Mouse (Mus musculus) B cell, adult (primary cell): Measurements from ENCODE around the gene Ptpru. TPM values are rescaled to one million over a fixed set of nuclear protein-coding genes. Genes with fewer than 3 reads are reported as not detected.

Experiments used
- total RNA-seq: library from RNA; stranded (reverse); gene quantifications from 4 replicates; pipeline ENCODE4 v1.2.4, GENCODE M21; 2023; ENCODE audit not compliant: inconsistent age

The Ptpru gene
- 0.12 to 0.18 TPM (median 0.13 TPM) in 3 of 4 replicates, not detected in the other for total RNA-seq

DNA sequence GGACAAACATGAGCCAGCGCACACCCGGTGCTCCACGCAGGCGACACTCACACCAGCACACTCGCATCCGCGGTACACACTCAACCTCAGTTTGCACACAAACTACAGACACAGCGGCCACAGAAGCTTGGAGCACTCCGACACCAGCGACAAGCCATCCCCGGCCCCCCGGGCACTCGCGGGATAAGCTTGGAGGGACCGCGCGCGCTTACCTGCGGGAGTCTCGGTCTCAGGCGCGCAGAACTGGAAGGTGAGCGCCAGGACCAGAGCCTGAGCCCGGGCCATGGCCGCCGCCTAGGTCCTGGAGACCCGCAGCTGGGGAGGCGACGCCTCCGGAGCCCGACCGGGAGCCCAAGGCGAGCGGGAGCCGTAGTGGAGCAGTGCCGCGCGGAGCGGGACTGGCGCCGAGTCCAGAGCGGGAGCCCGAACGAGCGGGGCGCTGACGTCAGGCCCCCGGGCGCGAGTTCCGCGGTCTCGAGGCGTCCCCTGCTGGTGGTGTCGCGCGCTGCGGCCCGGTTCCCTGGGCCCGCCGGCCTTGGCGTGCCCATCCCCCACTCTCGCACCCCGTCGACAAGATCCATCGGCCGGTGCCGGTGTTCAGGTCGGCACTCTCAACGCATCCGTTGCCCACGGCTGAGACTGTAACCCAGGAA, at the start of gene Ptpru:
TSS of gene Ptpru (minus strand) at position 417 of the 653 bp plus-strand sequence.

DNA sequence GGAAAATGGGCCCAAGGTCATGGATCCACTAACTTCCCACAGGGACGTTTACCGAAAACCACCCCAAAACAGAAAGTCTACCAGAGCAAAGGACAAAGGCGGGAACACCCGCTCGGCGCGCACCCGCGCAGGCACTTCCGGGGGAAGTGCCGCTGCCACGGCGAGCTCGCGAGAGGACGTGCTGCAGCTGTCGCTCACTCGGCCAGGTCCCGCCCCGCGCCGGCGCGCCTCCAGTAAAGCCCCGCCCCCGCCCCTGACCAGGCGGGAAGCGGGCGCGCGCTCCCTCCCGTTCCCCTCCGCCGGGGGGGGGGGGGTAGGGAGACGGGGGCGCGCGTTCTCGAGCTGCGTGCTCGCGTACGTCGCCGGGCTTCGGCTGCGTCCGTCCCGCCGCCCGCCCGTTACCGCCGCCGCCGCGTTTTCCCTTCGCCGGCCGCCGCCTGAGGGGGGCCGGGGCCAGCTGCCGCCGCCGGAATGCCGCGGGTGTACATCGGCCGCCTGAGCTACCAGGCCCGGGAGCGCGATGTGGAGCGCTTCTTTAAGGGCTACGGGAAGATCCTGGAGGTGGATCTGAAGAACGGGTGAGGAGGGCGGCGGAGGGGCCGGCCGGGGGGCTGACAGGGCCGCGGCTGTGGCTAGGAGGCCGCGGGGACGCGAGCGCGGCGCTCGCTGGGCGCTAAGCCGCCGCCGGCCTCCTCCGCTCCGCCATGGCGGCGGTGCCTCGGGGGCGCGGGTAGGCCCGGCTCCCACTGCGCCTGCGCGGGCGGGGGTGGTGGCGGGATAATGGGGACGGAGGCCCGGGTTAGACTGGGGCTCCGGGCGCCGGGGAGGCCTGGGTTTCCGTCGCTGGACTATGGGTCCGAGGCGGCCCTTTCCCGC, 35.4 kb upstream of the Ptpru start, which contains the start of gene Srsf4:
TSS of gene Srsf4 (plus strand) at position 325 of the 876 bp plus-strand sequence.

DNA sequence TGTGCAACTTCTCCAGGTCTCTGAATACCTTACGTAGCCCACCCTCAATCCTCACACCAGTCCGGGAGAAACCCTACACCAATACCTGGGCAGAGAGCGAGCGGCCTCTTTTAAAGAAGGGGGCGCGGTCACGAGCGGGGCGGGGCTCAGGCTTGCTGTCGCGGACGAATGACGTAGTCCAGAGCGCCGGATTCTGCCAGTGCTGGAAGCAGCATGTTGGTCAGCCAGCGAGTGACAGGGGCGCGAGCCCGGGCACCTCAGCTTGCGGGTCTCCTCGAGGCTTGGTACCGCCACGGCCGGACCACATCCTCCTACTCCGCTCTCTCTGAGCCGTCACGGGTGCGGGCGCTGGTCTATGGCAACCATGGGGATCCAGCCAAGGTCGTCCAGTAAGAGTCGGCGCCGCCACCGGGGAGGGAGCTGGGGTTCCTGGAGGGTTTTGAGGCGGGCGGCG, 5.2 kb upstream of the Ptpru start, which contains the start of gene Mecr:
TSS of gene Mecr (plus strand) at position 181 of the 454 bp plus-strand sequence.

Other genes with a start within 250 kb of the Ptpru start
- 20.6 to 27.6 TPM (median 24.2 TPM) in 4 replicates for gene Mecr, start 5.2 kb upstream of the Ptpru start, total RNA-seq
- 80.1 to 90.5 TPM (median 83.7 TPM) in 4 replicates for gene Srsf4, start 35.3 kb upstream of the Ptpru start, total RNA-seq
- gene Tmem200b, start 83.5 kb upstream of the Ptpru start, total RNA-seq: not detected in 4 replicates
- gene Gm10300, start 236.4 kb upstream of the Ptpru start, total RNA-seq: 0.29 to 0.30 TPM in 2 of 4 replicates, not detected in the others
- 66.4 to 77.4 TPM (median 73.4 TPM) in 4 replicates for gene Epb41, start 237.0 kb upstream of the Ptpru start, total RNA-seq